In genomic region chr5:21487306-21487705, GRCm38 (mm10) we compare ENCODE assay signal across 19 mouse cellular contexts. TPM values are rescaled to one million over a fixed set of nuclear protein-coding genes. Genes with fewer than 3 reads are reported as not detected.
DNase-seq lines count a peak whose midpoint lies in the region; ATAC-seq and TF ChIP-seq lines count a peak whose summit lies in the region.
"Had no signal": no experiment of that assay in that cellular context is flagged by ENCODE, and none has a peak within 500 bp of the region (broad histone marks: within the 10 kb centered on the region; RNA-seq: fewer than 3 reads in every experiment).

No protein-coding gene starts in this region.

- no peaks in the 10 kb centered on the region for H3K27me3 ChIP-seq in intestine, embryonic 14.5 days (replicated peaks; ENCODE audit: control insufficient read depth, insufficient read depth, low read length)
- H3K27me3 ChIP-seq in intestine, postnatal 0 days (replicated peaks; ENCODE audit: control insufficient read depth, insufficient read depth, low read length), result no peaks in the 10 kb centered on the region
- no peaks in the 10 kb centered on the region for H3K27me3 ChIP-seq in embryonic facial prominence, embryonic 14.5 days (replicated peaks; ENCODE audit: control insufficient read depth, insufficient read depth, low read length)
- no peaks in the 10 kb centered on the region for H3K27me3 ChIP-seq in stomach, embryonic 15.5 days (replicated peaks)
- H3K27me3 ChIP-seq: hindbrain, embryonic 15.5 days; neural tube, embryonic 12.5 days; Patski had no signal

- peaks cover 11% of the 10 kb centered on the region; the same call in 1 of the 2 replicates for H3K4me1 ChIP-seq in intestine, embryonic 14.5 days (replicated peaks; ENCODE audit: control insufficient read depth, insufficient read depth, low read length)
- H3K4me1 ChIP-seq in intestine, postnatal 0 days (replicated peaks; ENCODE audit: control insufficient read depth, insufficient read depth, low read length), result no peaks in the 10 kb centered on the region
- peaks cover 43% of the 10 kb centered on the region for H3K4me1 ChIP-seq in embryonic facial prominence, embryonic 14.5 days (ENCODE audit: control insufficient read depth, insufficient read depth, low read length)
- H3K4me1 ChIP-seq in stomach, embryonic 15.5 days, result peaks cover 9% of the 10 kb centered on the region; the same call in 1 of the 2 replicates

- H3K4me2 ChIP-seq in intestine, embryonic 14.5 days (ENCODE audit: low read length), result no peak overlapping the region
- no peak overlapping the region for H3K4me2 ChIP-seq in intestine, postnatal 0 days (replicated peaks; ENCODE audit: low read depth)
- no peak overlapping the region; the same call in 1 of the 2 replicates for H3K4me2 ChIP-seq in embryonic facial prominence, embryonic 14.5 days (ENCODE audit: low read depth, low read length)
- H3K4me2 ChIP-seq in stomach, embryonic 15.5 days, result no peak overlapping the region
- H3K4me2 ChIP-seq: hindbrain, embryonic 15.5 days; neural tube, embryonic 12.5 days had no signal

- no peak overlapping the region for H3K9ac ChIP-seq in intestine, embryonic 14.5 days (ENCODE audit: low read length)
- no peak overlapping the region for H3K9ac ChIP-seq in intestine, postnatal 0 days (ENCODE audit: low read depth, low read length)
- no peak overlapping the region for H3K9ac ChIP-seq in embryonic facial prominence, embryonic 14.5 days (ENCODE audit: low read depth, low read length)
- no peak overlapping the region for H3K9ac ChIP-seq in stomach, embryonic 15.5 days
- H3K9ac ChIP-seq: hindbrain, embryonic 15.5 days; neural tube, embryonic 12.5 days had no signal

- no peak for TF ChIP-seq CTCF in intestine, postnatal 0 days (IDR thresholded peaks at IDR 0.05; ENCODE audit: low read depth)

- peak overlapping the region; percentile 34; the same call in 1 of the 2 replicates for H3K27ac ChIP-seq in intestine, embryonic 14.5 days (ENCODE audit: low read depth)
- H3K27ac ChIP-seq in intestine, postnatal 0 days (ENCODE audit: low read depth, low read length), result no peak overlapping the region
- H3K27ac ChIP-seq in embryonic facial prominence, embryonic 14.5 days (replicated peaks; ENCODE audit: low read depth, low read length), result peak overlapping the region; percentile 75
- peak overlapping the region; percentile 67; the same call in 1 of the 2 replicates for H3K27ac ChIP-seq in stomach, embryonic 15.5 days
- H3K27ac ChIP-seq: forebrain, embryonic 10.5 days; hindbrain, embryonic 15.5 days; left cerebral cortex, adult 2 months; neural tube, embryonic 12.5 days had no signal

- DNase-seq in cerebellum, adult 8-10 months, result peak; percentile 11
- DNase-seq in cerebellum, adult 9-11 months, result no peak
- DNase-seq in intestine, embryonic 14.5 days (ENCODE audit: low spot score), result no peak
- DNase-seq in embryonic facial prominence, embryonic 14.5 days (ENCODE audit: low spot score), result peak; percentile 78
- DNase-seq in layer of hippocampus, adult 8-10 months (ENCODE audit: low spot score in 2 of 2), result no peak
- DNase-seq: embryo, embryonic 11 days; kidney, adult 9 months; liver; lung, adult 2 months had no signal

- H3K4me3 ChIP-seq in intestine, embryonic 14.5 days (ENCODE audit: low read depth, low read length), result no peak overlapping the region
- H3K4me3 ChIP-seq in intestine, postnatal 0 days (ENCODE audit: low read depth, low read length), result no peak overlapping the region
- no peak overlapping the region for H3K4me3 ChIP-seq in embryonic facial prominence, embryonic 14.5 days (ENCODE audit: low read depth, low read length)
- no peak overlapping the region for H3K4me3 ChIP-seq in stomach, embryonic 15.5 days (replicated peaks)
- H3K4me3 ChIP-seq: forebrain, embryonic 10.5 days; hindbrain, embryonic 15.5 days; left cerebral cortex, adult 2 months; neural tube, embryonic 12.5 days had no signal

- H3K36me3 ChIP-seq in intestine, embryonic 14.5 days (ENCODE audit: control insufficient read depth, insufficient read depth, low read length), result no peaks in the 10 kb centered on the region
- no peaks in the 10 kb centered on the region for H3K36me3 ChIP-seq in intestine, postnatal 0 days (ENCODE audit: control insufficient read depth, insufficient read depth)
- no peaks in the 10 kb centered on the region for H3K36me3 ChIP-seq in embryonic facial prominence, embryonic 14.5 days (ENCODE audit: control insufficient read depth, insufficient read depth, low read length)
- no peaks in the 10 kb centered on the region for H3K36me3 ChIP-seq in stomach, embryonic 15.5 days
- H3K36me3 ChIP-seq: forebrain, embryonic 10.5 days; hindbrain, embryonic 15.5 days; neural tube, embryonic 12.5 days had no signal

- no peak for ATAC-seq in intestine, embryonic 14.5 days (replicated peaks; ENCODE audit: low FRiP score, low TSS enrichment, low read depth)
- ATAC-seq in intestine, postnatal 0 days, result no peak
- peak; percentile 62; the same call in 1 of the 2 replicates for ATAC-seq in embryonic facial prominence, embryonic 14.5 days (ENCODE audit: low read depth)
- no peak for ATAC-seq in stomach, embryonic 15.5 days (ENCODE audit: insufficient read depth, low FRiP score, low read depth)
- ATAC-seq in granulocyte monocyte progenitor cell, adult 5-6 weeks (replicated peaks; ENCODE audit: poor library complexity, severe bottlenecking), result no peak
- ATAC-seq: midbrain, embryonic 16.5 days; Patski had no signal

- 66% methylated on average over 3 of the region's 3 CpGs for WGBS in intestine, embryonic 14.5 days
- 68% methylated on average over 3 of the region's 3 CpGs for WGBS in intestine, postnatal 0 days
- WGBS in embryonic facial prominence, embryonic 14.5 days, result 46% methylated on average over 3 of the region's 3 CpGs
- WGBS in stomach, embryonic 15.5 days, result 49% methylated on average over 3 of the region's 3 CpGs

- no peaks in the 10 kb centered on the region for H3K9me3 ChIP-seq in intestine, embryonic 14.5 days (ENCODE audit: control insufficient read depth, low read length)
- H3K9me3 ChIP-seq in intestine, postnatal 0 days (ENCODE audit: control insufficient read depth), result no peaks in the 10 kb centered on the region
- no peaks in the 10 kb centered on the region for H3K9me3 ChIP-seq in embryonic facial prominence, embryonic 14.5 days (ENCODE audit: control insufficient read depth, low read length)
- H3K9me3 ChIP-seq in stomach, embryonic 15.5 days, result no peaks in the 10 kb centered on the region
- H3K9me3 ChIP-seq: forebrain, embryonic 10.5 days; hindbrain, embryonic 15.5 days; neural tube, embryonic 12.5 days had no signal

RNA-seq across cellular contexts. Expression of gene Lrrc17, which starts 56.1 kb away (rescaled TPM):
- 40.2 and 42.5 TPM in 2 replicates for polyA plus RNA-seq in intestine, embryonic 14.5 days (2014; fragmentation: Nextera tagmentation; extraction: Ambion mirVana)
- polyA plus RNA-seq in intestine, postnatal 0 days (2015; fragmentation: Nextera tagmentation; extraction: Ambion mirVana), result 8.2 and 10.3 TPM in 2 replicates
- polyA plus RNA-seq in embryonic facial prominence, embryonic 14.5 days (2014; fragmentation: Nextera tagmentation; extraction: Ambion mirVana), result 138 and 151 TPM in 2 replicates
- polyA plus RNA-seq in stomach, embryonic 15.5 days (2015; fragmentation: Nextera tagmentation; extraction: Ambion mirVana), result 55.3 and 57.7 TPM in 2 replicates
- total RNA-seq in layer of hippocampus, adult 8-10 months (2022), result under 1 TPM; 0.30 to 0.49 (median 0.40) TPM
- total RNA-seq in granulocyte monocyte progenitor cell, adult 5-6 weeks (2014; fragmentation: Nextera tagmentation), result not detected in 2 replicates
- not detected in 2 replicates for total RNA-seq in granulocyte monocyte progenitor cell, adult 5-6 weeks (2017)
- total RNA-seq: megakaryocyte, adult 5-6 weeks had no signal
- polyA plus RNA-seq: Patski had no signal

Comparison
In these comparisons a context has a peak if more than half of its experiments do, and no peak if none do; other contexts are left out.
1. DNase-seq: peak in cerebellum, adult 8-10 months (single experiment) and embryonic facial prominence, embryonic 14.5 days (single experiment); none in cerebellum, adult 9-11 months (single experiment), intestine, embryonic 14.5 days (single experiment) and layer of hippocampus, adult 8-10 months (0 of 2).